Mouse (Mus musculus) neural tube, embryonic 13.5 days (tissue): Measurements from ENCODE around the gene Lpar5. TPM values are rescaled to one million over a fixed set of nuclear protein-coding genes. Genes with fewer than 3 reads are reported as not detected.

Source experiments
- ATAC-seq: fragments of 200-750 bp; cut with Nextera tagmentation; 2 replicates; pipeline ENCODE4 v1.8.0; 2017; ENCODE audit warnings: low read depth, mild to moderate bottlenecking, moderate TSS enrichment, moderate library complexity
- H3K27ac ChIP-seq: fragments of 300-500 bp; sonication (generic); replicated peaks from 2 replicates; pipeline ENCODE4 v1.5.1; 2015; ENCODE audit warnings: moderate library complexity, mild to moderate bottlenecking, inconsistent platforms
- H3K27me3 ChIP-seq: fragments of 300-500 bp; sonication (generic); 2 replicates; pipeline ENCODE4 v1.6.1; 2015; ENCODE audit warnings: mild to moderate bottlenecking, inconsistent platforms
- H3K36me3 ChIP-seq: fragments of 300-500 bp; sonication (generic); 2 replicates; pipeline ENCODE4 v1.6.1; 2015; ENCODE audit warnings: mild to moderate bottlenecking, inconsistent platforms
- H3K4me1 ChIP-seq: fragments of 300-500 bp; sonication (generic); replicated peaks from 2 replicates; pipeline ENCODE4 v1.6.1; 2015; ENCODE audit warnings: inconsistent platforms
- H3K4me2 ChIP-seq: fragments of 300-500 bp; sonication (generic); 2 replicates; pipeline ENCODE4 v1.6.1; 2015; ENCODE audit warnings: inconsistent platforms, mild to moderate bottlenecking, moderate library complexity
- H3K4me3 ChIP-seq: fragments of 300-500 bp; sonication (generic); 2 replicates; pipeline ENCODE4 v1.5.1; 2015; ENCODE audit warnings: mild to moderate bottlenecking, inconsistent platforms
- H3K9ac ChIP-seq: fragments of 300-500 bp; sonication (generic); 2 replicates; pipeline ENCODE4 v1.6.1; 2015; ENCODE audit warnings: moderate library complexity, mild to moderate bottlenecking, inconsistent platforms
- H3K9me3 ChIP-seq: fragments of 300-500 bp; sonication (generic); 2 replicates; pipeline ENCODE4 v1.6.1; 2016; ENCODE audit warnings: inconsistent platforms
- WGBS: fragments of 180-500 bp; shearing (Covaris S2); methylation state at CpG from one replicate; pipeline ENCODE4 v1.1.7; 2015; 5-methylcytosine and 5-hydroxymethylcytosine counted together
- polyA plus RNA-seq: library from polyadenylated mRNA; unstranded; fragments of >200 nt; fragmentation: Nextera tagmentation; extraction: Ambion mirVana; gene quantifications from 2 replicates; pipeline ENCODE4 v1.2.1, GENCODE M21; 2015

Gene Lpar5
- polyA plus RNA-seq, 1 experiment from 2014 or later: 0.77 TPM

DNA sequence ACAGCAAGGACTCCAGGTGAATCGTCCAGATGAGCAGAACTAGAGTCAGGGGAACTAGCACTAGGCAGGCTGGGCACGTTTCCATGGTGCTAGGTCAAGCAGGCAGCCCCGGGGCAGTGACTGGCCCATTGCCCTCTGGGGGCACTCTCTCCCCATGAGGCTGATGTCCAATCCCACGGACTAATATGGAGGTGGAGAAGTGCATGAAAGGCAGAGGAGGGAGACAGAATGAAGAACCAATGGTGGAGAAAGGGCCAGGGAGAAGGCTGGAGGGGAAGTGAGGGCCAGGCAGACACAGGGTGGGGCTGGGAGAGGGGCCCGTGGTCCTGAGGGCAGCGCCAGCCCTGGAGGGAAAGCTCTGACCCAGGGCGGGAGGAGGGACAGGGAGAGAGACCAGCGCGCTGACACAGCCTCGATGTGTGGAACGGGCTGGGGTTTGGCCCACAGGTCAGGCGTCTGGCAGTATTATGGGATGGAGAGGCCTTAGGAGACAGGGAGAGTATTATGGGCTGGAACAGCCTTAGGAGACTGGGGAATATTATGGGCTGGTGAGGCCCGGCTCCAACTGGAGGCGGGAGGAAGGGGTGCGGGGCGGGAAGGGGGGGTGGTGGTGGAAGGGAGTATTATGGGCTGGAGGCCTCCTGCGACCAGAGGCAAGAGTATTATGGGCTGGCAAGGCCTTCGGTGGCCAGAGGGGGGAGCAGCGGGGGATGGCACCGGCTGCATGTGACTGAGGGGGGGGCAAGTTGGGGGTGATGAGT is 21.0 kb downstream of the Lpar5 start:
- WGBS: 1% methylated on average over 20 of the region's 20 CpGs
- Histone ChIP-seq H3K27me3 (no peaks in the 10 kb centered on the region), H3K4me2 (peak overlapping the region; percentile 51; the same call in 1 of the 2 replicates), H3K27ac (peak overlapping the region; percentile 95), H3K4me3 (no peak overlapping the region), H3K36me3 (no peaks in the 10 kb centered on the region), H3K9ac (peak overlapping the region; percentile 51; the same call in 1 of the 2 replicates), H3K9me3 (no peaks in the 10 kb centered on the region), H3K4me1 (peaks cover 34% of the 10 kb centered on the region)
- peak; percentile 81 for ATAC-seq

DNA sequence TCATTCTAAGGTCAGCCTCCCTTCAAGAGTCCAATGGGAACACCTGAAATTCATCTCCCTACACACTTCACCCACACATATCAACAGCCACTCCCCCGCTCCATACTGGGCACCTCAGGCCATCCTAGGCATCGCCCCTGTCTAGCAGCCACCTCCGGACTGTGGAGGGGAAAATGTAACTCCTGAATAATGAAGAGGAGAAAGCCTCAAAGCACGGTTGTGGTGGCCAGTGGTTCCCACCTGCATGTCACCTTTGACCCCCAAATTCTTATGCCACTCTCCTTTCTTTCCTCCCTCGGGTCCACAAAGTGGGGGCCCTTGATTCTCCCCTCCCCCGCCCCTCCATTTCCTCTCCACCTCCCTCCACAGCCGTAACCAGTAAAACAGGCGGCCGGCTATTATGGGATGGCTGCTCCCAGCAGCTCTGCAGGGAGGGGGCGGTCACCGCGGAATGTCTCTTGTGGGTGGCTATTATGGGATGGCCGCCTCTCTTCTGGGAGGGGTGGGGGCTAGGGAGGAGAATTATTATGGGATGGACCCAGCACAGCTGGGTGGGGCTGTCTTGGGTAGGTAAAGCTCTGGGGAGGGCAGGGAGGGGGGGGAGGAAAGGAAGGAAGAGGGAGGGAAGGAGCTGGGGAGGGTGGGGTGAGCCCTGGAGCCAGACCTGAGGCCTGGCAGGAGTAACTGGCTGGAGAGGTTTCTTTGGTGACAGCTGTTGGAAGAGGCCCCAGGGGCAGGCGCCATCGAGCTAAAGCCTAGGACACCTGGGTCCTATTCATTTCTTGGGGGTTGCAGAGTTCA is 22.0 kb downstream of the Lpar5 start:
- 2% methylated on average over 15 of the region's 15 CpGs for WGBS
- ATAC-seq: peak; percentile 82

DNA sequence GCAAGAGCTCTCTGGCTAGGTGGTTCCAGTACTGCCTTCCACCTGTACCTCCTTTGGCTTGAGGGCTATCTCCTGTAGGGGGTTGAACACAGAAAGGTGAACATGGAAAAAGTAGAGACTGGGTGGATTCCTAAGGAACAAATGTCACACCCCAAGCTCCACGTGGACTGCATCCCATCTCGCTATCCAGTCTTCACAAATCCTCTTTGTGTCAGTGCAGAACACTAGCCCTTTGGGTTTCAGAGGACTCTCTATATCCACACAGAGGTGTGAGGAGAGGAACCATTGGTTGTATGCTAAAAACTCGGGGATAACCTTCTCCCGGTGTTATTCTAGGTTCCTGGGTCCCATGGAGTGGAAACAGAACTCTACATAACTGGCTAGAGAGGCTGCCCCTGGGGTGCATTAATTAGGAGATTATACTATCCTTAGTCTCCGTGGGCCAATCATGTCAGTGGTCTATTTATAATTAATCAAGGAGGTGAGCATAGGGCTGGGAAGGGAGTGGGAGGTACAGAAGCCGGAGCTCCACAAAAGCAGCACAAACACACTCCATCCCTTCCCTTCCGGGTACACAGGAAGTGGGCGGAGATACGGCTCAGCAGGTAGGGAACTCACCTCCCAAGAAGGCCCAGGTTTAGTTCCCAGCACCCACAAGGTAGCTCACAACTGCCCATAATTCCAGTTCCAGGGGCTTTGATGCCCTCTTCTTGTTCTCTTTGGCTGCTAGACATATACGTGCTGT is 22.8 kb downstream of the Lpar5 start:
- no peak; the same call in 1 of the 2 replicates for ATAC-seq
- no peaks in the 10 kb centered on the region for H3K27me3 ChIP-seq
- 43% methylated on average over 10 of the region's 10 CpGs for WGBS
- H3K9me3 ChIP-seq: no peaks in the 10 kb centered on the region
- H3K4me3 ChIP-seq: 0 out of 2 replicates have a peak overlapping the region, but pooled peaks have one; percentile 15
- peak overlapping the region; percentile 95 for H3K27ac ChIP-seq
- peaks cover 32% of the 10 kb centered on the region for H3K4me1 ChIP-seq
- H3K36me3 ChIP-seq: no peaks in the 10 kb centered on the region
- H3K9ac ChIP-seq: peak overlapping the region; percentile 64
- peak overlapping the region; percentile 51 for H3K4me2 ChIP-seq

More for the DNA sequence above, 22.0 kb downstream of the Lpar5 start:
- H3K4me3 ChIP-seq: peak overlapping the region; percentile 15
- H3K36me3 ChIP-seq: no peaks in the 10 kb centered on the region
- H3K4me1 ChIP-seq: peaks cover 29% of the 10 kb centered on the region
- peak overlapping the region; percentile 51 for H3K4me2 ChIP-seq
- H3K27ac ChIP-seq: peak overlapping the region; percentile 95
- H3K27me3 ChIP-seq: no peaks in the 10 kb centered on the region
- H3K9ac ChIP-seq: peak overlapping the region; percentile 64
- no peaks in the 10 kb centered on the region for H3K9me3 ChIP-seq

DNA sequence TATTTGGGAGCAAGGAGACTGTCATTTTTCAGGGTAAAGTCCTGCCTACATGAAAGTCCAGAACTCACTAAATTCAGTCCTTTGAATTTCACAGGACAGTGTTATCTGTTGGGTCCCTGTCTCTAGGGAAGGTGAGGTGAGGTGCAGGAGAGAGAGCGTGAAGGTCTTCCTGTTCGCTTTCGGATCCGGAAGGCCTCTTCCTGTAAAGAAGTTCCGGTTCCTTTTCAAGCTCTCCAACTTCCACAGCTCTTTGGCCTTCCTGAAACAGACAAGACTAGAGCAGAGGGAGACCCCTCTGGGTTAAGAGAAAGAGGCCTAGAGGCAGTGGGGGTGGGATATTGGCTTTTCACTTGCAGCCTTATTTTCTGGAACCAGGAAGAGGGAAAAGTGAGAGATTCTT is 24.7 kb downstream of the Lpar5 start:
- Histone ChIP-seq H3K27ac (no peak overlapping the region), H3K36me3 (no peaks in the 10 kb centered on the region), H3K9me3 (no peaks in the 10 kb centered on the region), H3K4me1 (peaks cover 35% of the 10 kb centered on the region), H3K9ac (no peak overlapping the region), H3K4me3 (no peak overlapping the region), H3K27me3 (no peaks in the 10 kb centered on the region), H3K4me2 (no peak overlapping the region)
- ATAC-seq: no peak
- WGBS: 86% methylated on average over 5 of the region's 5 CpGs

DNA sequence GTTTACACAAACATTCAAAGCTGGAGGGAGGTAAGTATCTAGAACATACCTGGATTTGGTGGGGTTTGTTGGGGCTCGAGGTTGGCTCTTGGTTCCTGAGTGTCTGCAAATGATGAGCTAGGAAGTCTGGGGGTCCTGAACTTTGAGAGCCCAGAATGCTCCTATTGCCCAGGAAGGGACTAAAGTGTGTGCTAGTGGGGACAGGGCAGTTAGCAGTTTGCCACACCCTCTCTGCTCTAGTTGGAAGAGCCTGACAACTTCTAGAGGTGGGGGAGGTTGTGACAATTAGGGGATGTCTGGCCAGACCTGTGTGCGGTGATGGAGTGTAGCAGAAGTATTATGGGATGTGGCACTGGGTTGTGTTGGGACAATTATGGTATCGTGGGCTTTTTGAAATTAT is 27.1 kb downstream of the Lpar5 start:
- 58% methylated on average over 3 of the region's 3 CpGs for WGBS

DNA sequence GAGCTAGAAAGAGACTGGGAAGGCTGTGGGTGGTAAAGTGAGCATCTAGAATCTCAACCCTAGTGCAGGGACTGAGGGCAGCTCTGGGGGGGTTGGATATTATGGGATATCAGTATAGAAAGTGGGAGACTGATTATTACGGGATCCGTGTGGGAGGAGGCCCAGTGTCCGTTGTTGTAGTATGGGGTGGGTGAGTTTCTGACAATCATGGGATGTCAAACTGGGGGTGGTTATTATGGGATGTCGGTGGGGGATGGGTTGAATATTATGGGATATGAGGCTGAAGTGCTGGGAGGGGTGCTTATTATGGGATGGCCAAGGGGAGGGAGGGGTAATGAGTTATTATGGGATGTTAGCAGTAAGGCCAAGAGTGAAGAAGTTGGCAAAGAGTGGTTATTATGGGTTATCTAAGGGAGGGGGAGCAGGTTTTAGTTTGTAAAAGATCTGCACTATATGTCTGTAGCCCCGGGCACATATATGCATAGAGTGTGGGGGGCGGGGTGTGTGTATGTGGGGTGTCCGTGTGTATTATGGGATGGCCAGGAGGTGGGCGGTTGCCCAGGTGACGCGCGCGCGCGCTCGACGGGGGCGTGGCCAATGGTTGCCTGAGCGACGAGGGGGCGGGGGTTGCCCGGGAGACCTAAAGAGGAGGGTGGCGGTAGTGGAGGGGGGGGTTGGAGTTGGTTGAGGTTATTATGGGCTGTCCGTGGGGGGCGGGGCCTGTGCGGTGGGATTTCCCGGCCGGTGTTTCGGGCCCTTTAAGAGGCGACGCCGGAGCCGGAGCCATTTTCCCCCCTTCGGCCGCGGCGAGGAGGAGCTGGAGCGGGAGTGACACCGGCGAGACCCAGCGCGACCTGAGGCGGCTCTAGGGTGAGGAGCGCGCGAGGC is 27.9 kb downstream of the Lpar5 start, which contains the start of gene Chd4:
Chd4 (plus strand) TSS at position 591 of the 888 bp plus-strand sequence.
- 1% methylated on average over 42 of the region's 45 CpGs for WGBS

More for the DNA sequence above, 27.1 kb downstream of the Lpar5 start:
- Histone ChIP-seq H3K36me3 (peaks cover 18% of the 10 kb centered on the region), H3K27ac (peak overlapping the region; percentile 97), H3K9ac (no peak overlapping the region), H3K4me2 (no peak overlapping the region), H3K4me1 (peaks cover 44% of the 10 kb centered on the region), H3K9me3 (no peaks in the 10 kb centered on the region), H3K4me3 (no peak overlapping the region), H3K27me3 (no peaks in the 10 kb centered on the region)
- ATAC-seq: no peak

DNA sequence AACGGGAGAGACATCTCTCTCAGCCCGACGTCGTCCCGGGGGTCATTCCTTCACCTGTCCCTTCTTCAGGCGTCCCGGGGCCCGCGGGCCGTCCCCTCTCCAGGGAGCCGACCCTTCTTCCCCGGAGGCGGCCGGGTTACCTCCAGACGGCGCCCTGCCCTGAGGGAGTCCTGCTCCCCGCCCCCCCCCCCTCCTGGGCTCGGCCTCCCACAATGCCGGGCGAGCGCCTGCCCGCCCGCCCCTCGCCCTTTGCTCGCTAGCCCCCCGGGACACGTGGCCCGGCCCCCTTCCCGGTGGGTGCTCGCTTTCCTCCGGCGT is 28.5 kb downstream of the Lpar5 start:
- Histone ChIP-seq H3K36me3 (peaks cover 32% of the 10 kb centered on the region), H3K9me3 (no peaks in the 10 kb centered on the region), H3K9ac (peak overlapping the region; percentile 99), H3K27ac (peak overlapping the region; percentile 97), H3K27me3 (no peaks in the 10 kb centered on the region), H3K4me1 (peaks cover 40% of the 10 kb centered on the region), H3K4me2 (peak overlapping the region; percentile 98), H3K4me3 (peak overlapping the region; percentile 99)
- 0% methylated on average over 18 of the region's 32 CpGs for WGBS
- no peak for ATAC-seq

More for the DNA sequence above, 27.9 kb downstream of the Lpar5 start, which contains the start of gene Chd4:
- peak; percentile 76 for ATAC-seq
- H3K27me3 ChIP-seq: no peaks in the 10 kb centered on the region
- peaks cover 26% of the 10 kb centered on the region for H3K36me3 ChIP-seq
- peak within 1 kb of the TSS; percentile 98 for H3K4me2 ChIP-seq
- H3K9me3 ChIP-seq: no peaks in the 10 kb centered on the region
- H3K4me1 ChIP-seq: peaks cover 44% of the 10 kb centered on the region
- H3K9ac ChIP-seq: peak within 1 kb of the TSS; percentile 99
- H3K27ac ChIP-seq: peak within 1 kb of the TSS; percentile 97
- H3K4me3 ChIP-seq: peak within 1 kb of the TSS; percentile 99

DNA sequence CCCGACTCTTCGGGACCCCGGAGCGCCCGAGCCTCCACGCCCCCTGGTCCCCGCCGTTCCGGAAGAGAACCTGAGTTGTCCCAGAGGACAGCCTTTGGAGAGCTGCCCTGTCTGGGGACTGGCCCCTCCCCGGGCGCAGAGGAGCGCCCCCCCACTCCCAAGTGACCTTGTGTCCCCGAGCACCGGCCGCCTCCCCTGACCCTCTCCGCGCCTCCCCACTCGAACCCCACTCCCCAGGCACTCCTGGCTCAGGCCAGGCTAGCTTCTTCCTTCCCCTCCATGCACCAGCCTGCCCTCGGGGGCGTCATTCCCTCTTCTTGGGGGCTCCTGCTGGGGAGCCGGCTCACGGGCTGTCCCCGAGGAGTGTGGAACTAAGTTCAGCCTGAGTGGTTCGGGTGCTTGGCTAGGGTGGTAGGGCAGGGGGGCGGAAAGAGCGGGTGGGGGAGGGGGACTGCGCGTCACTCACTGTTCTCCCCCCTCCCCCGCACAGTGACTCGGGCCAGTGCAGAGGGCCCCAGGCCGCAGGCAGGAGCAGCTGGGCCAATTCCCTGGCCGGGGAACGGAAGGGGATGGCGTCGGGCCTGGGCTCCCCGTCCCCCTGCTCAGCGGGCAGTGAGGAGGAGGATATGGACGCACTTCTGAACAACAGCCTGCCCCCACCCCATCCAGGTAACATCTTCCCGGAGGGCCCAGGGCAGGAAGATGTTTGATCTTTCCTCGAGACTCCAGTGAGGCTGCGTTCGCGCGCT is 29.1 kb downstream of the Lpar5 start:
- peak overlapping the region; percentile 97 for H3K27ac ChIP-seq
- no peaks in the 10 kb centered on the region for H3K9me3 ChIP-seq
- peak overlapping the region; percentile 99 for H3K9ac ChIP-seq
- no peaks in the 10 kb centered on the region for H3K27me3 ChIP-seq
- H3K36me3 ChIP-seq: peaks cover 37% of the 10 kb centered on the region
- WGBS: under 1% methylated on average over 40 of the region's 44 CpGs
- H3K4me2 ChIP-seq: peak overlapping the region; percentile 98
- ATAC-seq: peak; percentile 56
- peaks cover 40% of the 10 kb centered on the region for H3K4me1 ChIP-seq
- H3K4me3 ChIP-seq: peak overlapping the region; percentile 99

DNA sequence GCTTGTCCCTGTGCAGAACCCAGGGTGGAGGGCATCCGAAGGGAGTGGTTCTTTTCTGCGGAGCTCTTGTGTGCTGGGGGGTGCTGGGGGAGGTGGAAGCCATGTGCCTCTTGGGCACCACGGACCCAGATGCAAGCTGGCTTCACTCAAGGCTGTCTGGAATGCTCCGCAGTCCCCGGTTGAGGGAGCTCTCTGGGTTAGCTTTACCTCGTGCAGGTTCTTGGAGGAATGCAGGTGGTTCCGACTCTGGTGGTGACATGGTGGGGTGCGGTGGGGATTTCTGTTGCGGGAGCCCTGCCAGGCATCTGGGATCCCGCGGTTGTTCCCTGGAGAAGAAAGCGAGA is 29.6 kb downstream of the Lpar5 start:
- Histone ChIP-seq H3K4me3 (peak overlapping the region; percentile 99), H3K27ac (peak overlapping the region; percentile 97), H3K27me3 (no peaks in the 10 kb centered on the region), H3K36me3 (peaks cover 43% of the 10 kb centered on the region), H3K4me1 (peaks cover 40% of the 10 kb centered on the region), H3K9ac (peak overlapping the region; percentile 99), H3K9me3 (no peaks in the 10 kb centered on the region), H3K4me2 (peak overlapping the region; percentile 98)
- ATAC-seq: peak; percentile 4
- WGBS: 2% methylated on average over 12 of the region's 12 CpGs

DNA sequence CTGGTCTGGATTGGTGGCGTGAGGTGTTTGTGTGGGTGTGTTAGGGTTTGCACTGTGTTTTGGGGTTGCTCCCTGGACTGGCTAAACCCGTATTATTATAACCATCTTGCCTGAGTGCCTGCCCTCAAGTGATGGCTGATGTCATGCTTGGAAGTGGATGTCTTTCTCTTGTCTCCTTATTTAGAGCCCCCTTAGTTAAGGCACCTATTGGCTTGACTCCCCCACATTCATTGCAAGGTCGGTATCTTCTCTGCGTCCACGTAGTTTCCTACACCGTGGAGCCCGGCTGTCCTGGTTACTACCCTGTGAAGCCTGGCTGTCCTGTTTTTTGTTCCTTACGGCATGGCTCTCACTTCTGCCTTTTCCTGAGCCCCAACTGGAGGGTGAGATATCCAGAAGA is 30.2 kb downstream of the Lpar5 start:
- WGBS: 59% methylated on average over 8 of the region's 8 CpGs

More for the DNA sequence above, 30.2 kb downstream of the Lpar5 start:
- Histone ChIP-seq H3K27ac (peak overlapping the region; percentile 97; the same call in 1 of the 2 replicates), H3K4me3 (peak overlapping the region; percentile 99), H3K9ac (peak overlapping the region; percentile 99), H3K4me1 (peaks cover 40% of the 10 kb centered on the region), H3K4me2 (peak overlapping the region; percentile 98), H3K36me3 (peaks cover 49% of the 10 kb centered on the region), H3K27me3 (no peaks in the 10 kb centered on the region), H3K9me3 (no peaks in the 10 kb centered on the region)
- ATAC-seq: no peak
